Mouse (Mus musculus) midbrain, embryonic 16.5 days (tissue): ENCODE results near the gene Olfr829. TPM values are rescaled to one million over a fixed set of nuclear protein-coding genes. Genes with fewer than 3 reads are reported as not detected.
"Not testable (repeated sequence)": the region's sequence is repeated elsewhere in the genome, so short reads cannot be mapped to it uniquely, and the experiment has no call there.

Source experiments
- ATAC-seq: fragments of 200-750 bp; cut with Nextera tagmentation; 2 replicates; pipeline ENCODE4 v1.8.0; 2017; ENCODE audit warnings: moderate TSS enrichment
- H3K27ac ChIP-seq: fragments of 300-500 bp; sonication (generic); 2 replicates; pipeline ENCODE4 v1.5.1; 2014; ENCODE audit warnings: mild to moderate bottlenecking, low read length, mixed read lengths
- H3K27me3 ChIP-seq: fragments of 300-500 bp; sonication (generic); 2 replicates; pipeline ENCODE4 v1.6.1; 2014; ENCODE audit warnings: low read depth, low read length, mixed read lengths; ENCODE audit not compliant: control insufficient read depth, insufficient read depth
- H3K36me3 ChIP-seq: fragments of 300-500 bp; sonication (generic); 2 replicates; pipeline ENCODE4 v1.6.1; 2014; ENCODE audit warnings: mild to moderate bottlenecking, low read length, moderate library complexity, mixed read lengths; ENCODE audit not compliant: control insufficient read depth, insufficient read depth
- H3K4me1 ChIP-seq: fragments of 300-500 bp; sonication (generic); 2 replicates; pipeline ENCODE4 v1.6.1; 2014; ENCODE audit warnings: mild to moderate bottlenecking, low read length, mixed read lengths; ENCODE audit not compliant: control insufficient read depth, insufficient read depth
- H3K4me2 ChIP-seq: fragments of 300-500 bp; sonication (generic); 2 replicates; pipeline ENCODE4 v1.6.1; 2014; ENCODE audit warnings: mild to moderate bottlenecking, low read length, mixed read lengths
- H3K4me3 ChIP-seq: fragments of 300-500 bp; sonication (generic); 2 replicates; pipeline ENCODE4 v1.5.1; 2014; ENCODE audit warnings: low read depth, mild to moderate bottlenecking, low read length, moderate library complexity, mixed read lengths
- H3K9ac ChIP-seq: fragments of 300-500 bp; sonication (generic); 2 replicates; pipeline ENCODE4 v1.6.1; 2014; ENCODE audit warnings: low read depth, low read length, mixed read lengths
- H3K9me3 ChIP-seq: fragments of 300-500 bp; sonication (generic); replicated peaks from 2 replicates; pipeline ENCODE4 v1.6.1; 2014; ENCODE audit warnings: mild to moderate bottlenecking, low read length, mixed read lengths; ENCODE audit not compliant: control insufficient read depth, poor library complexity, severe bottlenecking
- WGBS: fragments of 180-500 bp; shearing (Covaris S2); extraction: QIAGEN DNeasy Blood & Tissue Kit; methylation state at CpG from one replicate; pipeline ENCODE4 v1.1.7; 2014; 5-methylcytosine and 5-hydroxymethylcytosine counted together
- polyA plus RNA-seq: library from polyadenylated mRNA; unstranded; fragments of >200 nt; fragmentation: Nextera tagmentation; extraction: Ambion mirVana; gene quantifications from 2 replicates; pipeline ENCODE4 v1.2.1, GENCODE M21; 2015

The Olfr829 gene
- polyA plus RNA-seq: not detected in 2 replicates

DNA sequence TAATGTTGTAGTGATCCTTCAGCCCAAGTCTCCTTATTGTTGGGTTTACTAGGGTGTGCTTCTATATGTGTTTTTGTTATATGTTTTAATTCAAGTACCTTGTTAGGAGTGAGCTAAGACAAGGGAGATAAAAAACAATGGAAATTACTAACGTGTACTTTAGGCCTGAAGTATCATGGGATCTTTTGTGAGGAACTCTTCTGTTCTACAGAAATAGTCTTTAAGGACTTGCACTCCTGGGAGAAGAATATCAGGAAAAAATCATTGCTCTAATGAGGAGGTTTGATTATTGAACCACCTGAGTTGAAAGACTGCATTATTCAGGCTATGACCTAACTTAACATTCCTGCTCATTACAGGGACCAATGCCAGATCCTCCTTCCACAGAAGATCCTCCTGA is at the start of gene Olfr829:
TSS of gene Olfr829 (plus strand) at position 301 of the 400 bp plus-strand sequence.
- Histone ChIP-seq H3K4me3 (no peak within 1 kb of the TSS), H3K9me3 (no peaks in the 10 kb centered on the region), H3K27ac (no peak within 1 kb of the TSS), H3K27me3 (no peaks in the 10 kb centered on the region), H3K9ac (no peak within 1 kb of the TSS), H3K36me3 (no peaks in the 10 kb centered on the region), H3K4me2 (no peak within 1 kb of the TSS), H3K4me1 (no peaks in the 10 kb centered on the region)
- WGBS: 64% methylated on average over 1 of the region's 1 CpGs
- ATAC-seq: no peak

DNA sequence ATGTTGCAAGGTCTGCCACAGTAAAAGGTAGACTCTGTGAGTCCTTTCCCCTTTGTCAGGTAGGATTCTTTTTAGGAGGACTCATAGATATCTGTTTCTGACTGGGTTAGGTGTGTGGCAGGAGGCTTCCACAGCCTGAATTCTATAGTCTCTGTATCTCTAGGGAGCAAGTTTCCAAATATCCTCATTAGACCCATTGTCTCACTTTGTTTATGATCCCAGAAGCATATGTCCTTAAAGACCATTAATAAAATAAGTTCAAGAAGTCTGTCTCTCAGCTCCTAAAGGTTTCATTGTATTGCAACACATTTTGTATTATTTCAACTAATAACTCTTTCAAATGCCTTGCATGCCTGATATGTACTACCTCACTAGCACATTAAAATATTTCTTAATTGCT is 35.3 kb upstream of the Olfr829 start, which contains the start of gene Olfr828:
TSS of gene Olfr828 (minus strand) at position 101 of the 400 bp plus-strand sequence.
- Histone ChIP-seq H3K9me3 (no peaks in the 10 kb centered on the region), H3K4me3 (no peak within 1 kb of the TSS), H3K4me1 (no peaks in the 10 kb centered on the region), H3K9ac (no peak within 1 kb of the TSS), H3K27me3 (no peaks in the 10 kb centered on the region), H3K4me2 (no peak within 1 kb of the TSS), H3K36me3 (no peaks in the 10 kb centered on the region), H3K27ac (no peak within 1 kb of the TSS)
- ATAC-seq: no peak

DNA sequence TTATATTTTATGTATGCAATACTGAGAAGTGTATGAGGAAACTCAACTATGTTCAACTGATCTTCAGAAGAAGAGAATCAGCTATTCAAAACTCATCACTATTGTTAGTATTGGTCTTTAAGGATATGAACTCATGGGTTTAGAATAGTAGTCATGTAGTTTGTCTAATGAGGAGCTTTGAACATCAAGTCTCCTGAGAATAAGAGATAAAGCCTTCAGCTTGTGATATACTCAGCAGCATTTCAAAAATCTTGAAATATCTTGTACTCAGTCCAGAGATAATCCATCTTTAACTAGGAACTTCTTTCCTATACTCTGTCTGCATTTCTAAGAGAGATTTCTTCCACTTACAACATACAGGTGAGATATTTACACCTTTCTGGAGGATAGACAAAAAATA is 19.7 kb downstream of the Olfr829 start, which contains the start of gene Olfr830:
TSS of gene Olfr830 (plus strand) at position 301 of the 400 bp plus-strand sequence.
- Histone ChIP-seq H3K4me3 (no peak within 1 kb of the TSS), H3K36me3 (no peaks in the 10 kb centered on the region)
- ATAC-seq: no peak

DNA sequence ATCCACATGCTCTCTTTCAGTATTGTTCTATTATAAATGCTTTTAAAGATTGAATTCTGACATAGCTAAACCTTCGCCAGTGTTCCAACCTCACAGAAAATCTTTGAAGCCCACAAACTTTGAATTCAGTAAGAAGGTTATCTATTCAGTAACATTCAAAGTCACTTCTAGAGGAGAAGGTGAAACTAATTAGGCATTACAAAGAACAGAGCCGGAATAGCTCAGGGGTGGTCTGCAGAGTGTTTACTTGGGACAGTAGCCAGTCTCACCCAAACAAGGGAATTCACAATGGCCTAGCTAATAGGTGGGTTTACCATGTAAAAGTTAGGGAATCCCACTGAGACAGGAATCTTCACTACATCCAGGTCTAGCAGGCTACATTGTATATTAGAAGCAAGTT is 53.0 kb downstream of the Olfr829 start:
- H3K27ac ChIP-seq, H3K9me3 ChIP-seq, ATAC-seq, H3K36me3 ChIP-seq, H3K9ac ChIP-seq, H3K27me3 ChIP-seq, H3K4me1 ChIP-seq, H3K4me3 ChIP-seq, H3K4me2 ChIP-seq: not testable (repeated sequence)
- 66% methylated on average over 2 of the region's 2 CpGs for WGBS

More for the DNA sequence above, 19.7 kb downstream of the Olfr829 start, which contains the start of gene Olfr830:
- no peaks in the 10 kb centered on the region for H3K4me1 ChIP-seq
- H3K27ac ChIP-seq: no peak within 1 kb of the TSS
- H3K4me2 ChIP-seq: no peak within 1 kb of the TSS
- no peak within 1 kb of the TSS for H3K9ac ChIP-seq
- no peaks in the 10 kb centered on the region for H3K9me3 ChIP-seq
- no peaks in the 10 kb centered on the region for H3K27me3 ChIP-seq

Other genes with a start within 250 kb of the Olfr829 start
- gene Muc16, start 180.4 kb upstream of the Olfr829 start, polyA plus RNA-seq: not detected in 2 replicates
- not detected in 2 replicates for gene Olfr24, start 90.9 kb upstream of the Olfr829 start, polyA plus RNA-seq
- not detected in 2 replicates for gene Olfr828, start 35.4 kb upstream of the Olfr829 start, polyA plus RNA-seq
- not detected in 2 replicates for gene Olfr830, start 19.8 kb downstream of the Olfr829 start, polyA plus RNA-seq
- not detected in 2 replicates for gene Olfr832, start 82.2 kb downstream of the Olfr829 start, polyA plus RNA-seq
- gene Olfr834, start 133.1 kb downstream of the Olfr829 start, polyA plus RNA-seq: not detected in 2 replicates
- gene Olfr835, start 177.8 kb downstream of the Olfr829 start, polyA plus RNA-seq: not detected in 2 replicates